Mouse (Mus musculus) E14TG2a.4 (cell line): ENCODE results near the gene Plekho2.

ENCODE experiments used
- CTCF ChIP-seq: conservative IDR thresholded peaks from 2 replicates; pipeline ENCODE4 v1.5.1; 2014; ENCODE audit warnings: low read length
- POU5F1 ChIP-seq: IDR thresholded peaks from 2 replicates; pipeline ENCODE4 v1.6.1; 2014; ENCODE audit warnings: low read length, borderline replicate concordance

GRCm38 (mm10) chr9:65592721-65593120 lies 12.9 kb upstream of the Plekho2 start:
- TF ChIP-seq POU5F1 (no peak), CTCF (no peak)
